Mouse (Mus musculus): ENCODE measurements around the gene Chit1. TPM values are rescaled to one million over a fixed set of nuclear protein-coding genes. Genes with fewer than 3 reads are reported as not detected.
A peak's percentile ranks its signal among the peaks of the same experiment; 100 is the strongest.

Chit1 gene
- total RNA-seq, 2 experiments from 2014 or later = not detected

DNA sequence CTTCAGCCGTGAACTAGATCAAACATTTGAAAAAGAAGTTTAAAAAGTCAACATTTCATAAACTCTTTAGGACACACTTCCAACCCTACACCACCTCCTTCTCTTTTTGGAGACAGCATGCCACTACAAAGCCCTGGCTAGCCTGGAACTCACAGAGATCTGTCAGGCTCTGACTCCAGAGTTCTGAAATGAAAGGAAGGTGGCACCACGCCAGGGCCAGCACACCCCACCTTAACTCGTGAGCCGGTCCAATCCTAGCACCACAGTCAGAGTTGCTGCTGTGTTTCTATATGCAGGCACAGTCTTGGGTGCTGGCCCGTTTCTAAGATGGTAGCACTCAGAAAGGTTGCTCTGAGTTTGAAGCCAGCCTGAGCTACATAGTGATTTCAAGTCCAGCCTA lies 6.1 kb downstream of the Chit1 start:
- intact Hi-C loops (cut with DNase I) = no loop called here
- no peak for DNase-seq

DNA sequence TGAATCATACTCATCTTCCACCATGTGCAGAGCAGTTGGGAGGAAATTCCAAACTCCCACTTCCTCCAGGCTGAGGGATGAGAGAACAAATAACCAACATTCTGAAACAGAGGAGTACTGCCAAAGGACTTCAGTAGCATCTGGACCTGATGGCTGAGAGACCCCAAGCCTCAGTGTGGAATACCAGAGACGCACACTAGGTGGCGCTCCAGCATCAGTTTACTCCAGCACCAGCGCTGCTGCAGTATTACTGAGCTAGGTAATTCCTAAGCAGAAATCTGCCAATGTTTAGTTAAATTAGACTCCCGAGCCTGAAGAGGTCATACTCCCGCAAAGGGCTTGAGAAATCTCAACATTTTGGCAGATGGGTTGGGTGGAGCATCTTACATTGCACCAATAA lies 9.1 kb downstream of the Chit1 start:
- intact Hi-C loops (cut with DNase I) = loop anchor here (5.0 kb wide), 1 partner anchor 212 kb away; the partner anchor contains the start of gene Ppfia4
- peak; percentile 87 to 94 for DNase-seq

DNA sequence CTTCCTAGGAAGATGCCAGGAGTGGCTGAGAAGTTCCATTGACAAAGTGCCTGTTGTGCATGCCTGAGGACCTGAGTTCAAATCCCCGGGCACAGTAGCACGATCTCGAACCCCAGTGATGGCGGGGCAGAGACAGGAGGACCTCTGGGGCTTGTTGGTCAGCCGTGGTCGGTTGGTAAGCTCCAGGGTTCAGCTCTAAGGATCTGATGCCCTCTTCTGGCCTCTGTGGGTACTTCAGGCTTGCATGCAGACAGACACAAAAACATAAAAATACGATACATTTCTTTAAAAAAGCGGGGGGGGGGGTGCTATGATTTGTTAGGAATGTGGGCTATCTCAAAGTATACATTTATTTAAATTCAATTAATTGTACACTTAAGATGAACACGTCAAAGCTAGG lies 11.2 kb downstream of the Chit1 start:
- DNase-seq = peak in 1 of 2 experiments; percentile 48
- intact Hi-C loops (cut with DNase I) = loop anchor here (5.0 kb wide), 1 partner anchor 210 kb away; the partner anchor contains the start of gene Ppfia4

DNA sequence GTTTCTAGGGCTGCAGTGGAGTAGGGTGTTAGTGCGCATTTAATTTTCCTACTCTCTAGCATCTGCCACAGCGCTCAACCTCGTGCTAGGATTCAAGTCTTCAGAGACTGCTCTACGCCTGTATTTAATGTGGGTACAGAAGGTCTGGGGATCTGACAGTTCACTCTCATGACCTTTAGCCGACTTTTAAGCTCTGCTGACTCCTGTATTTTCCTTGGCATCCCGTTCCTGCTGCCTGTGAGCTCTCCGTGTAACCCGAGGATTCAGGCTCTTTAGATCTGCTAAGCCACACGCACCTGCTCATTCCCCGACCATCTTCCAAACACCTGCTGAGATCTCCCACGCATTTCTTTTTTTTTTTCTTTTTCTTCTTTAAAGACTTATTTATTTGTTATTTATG lies 22.3 kb downstream of the Chit1 start:
- intact Hi-C loops (cut with DNase I) = no loop called here
- DNase-seq = no peak

DNA sequence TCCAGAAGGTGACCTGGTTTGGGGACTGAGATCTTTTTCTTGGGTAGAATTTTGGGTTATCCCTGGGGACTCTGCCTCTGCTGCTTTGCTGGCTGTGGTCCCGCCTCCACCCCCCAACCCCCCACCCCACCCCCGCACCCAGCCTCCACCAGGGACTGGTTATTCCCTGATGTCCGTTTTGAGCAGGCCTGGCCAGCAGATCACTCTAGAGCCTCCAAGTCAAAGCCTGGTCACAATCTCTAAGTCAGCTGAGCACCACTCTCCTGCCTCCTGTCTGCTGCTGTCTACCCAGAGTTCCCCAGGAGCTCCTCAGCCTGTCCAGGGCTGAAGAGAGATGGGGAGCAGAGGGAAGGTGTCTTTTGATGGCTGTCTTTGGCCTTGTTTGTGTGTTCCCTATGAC lies 25.3 kb downstream of the Chit1 start:
- intact Hi-C loops (cut with DNase I) = no loop called here
- no peak for DNase-seq

DNA sequence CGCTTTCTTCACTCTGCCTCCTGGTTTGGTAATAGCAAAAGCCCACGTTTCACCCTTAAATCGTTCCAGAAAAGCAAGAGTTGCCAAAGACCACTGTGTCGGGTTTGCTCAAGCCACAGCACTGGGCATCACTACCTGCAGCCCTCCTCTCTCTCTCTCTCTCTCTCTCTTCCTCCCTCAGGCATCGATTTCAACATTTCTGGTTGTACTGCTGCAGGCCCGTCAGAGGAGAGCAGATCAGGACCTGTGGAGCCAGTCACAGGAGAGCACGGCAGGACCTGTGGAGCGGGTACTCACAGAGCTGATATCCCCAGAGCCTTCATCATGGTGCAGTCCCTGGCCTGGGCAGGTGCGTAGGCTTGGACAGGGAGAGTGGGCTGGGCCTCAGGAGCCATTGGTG lies 27.4 kb downstream of the Chit1 start:
- intact Hi-C loops (cut with DNase I) = no loop called here

DNA sequence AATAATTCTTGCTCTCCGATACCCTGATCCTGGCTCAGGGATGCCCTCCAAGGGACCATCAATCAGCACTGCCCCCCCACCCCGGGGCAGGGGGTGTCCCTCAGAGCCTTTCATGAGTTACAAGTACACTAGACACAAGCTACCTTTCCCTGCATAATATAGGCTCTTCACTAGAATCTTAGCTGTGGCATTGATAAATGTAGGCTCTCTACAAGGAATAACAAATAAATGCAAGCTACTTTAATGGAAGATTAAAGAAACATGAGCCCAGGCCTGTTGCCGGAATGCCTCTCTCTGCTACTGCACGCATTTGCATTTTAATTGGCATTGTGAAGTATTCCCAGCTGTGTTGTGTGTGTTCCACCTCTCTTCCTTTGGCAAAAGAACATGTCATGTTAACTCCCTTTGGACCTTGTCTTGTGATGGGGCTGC lies 31.3 kb downstream of the Chit1 start:
- intact Hi-C loops (cut with DNase I) = no loop called here
- DNase-seq = no peak

More for the DNA sequence above, 27.4 kb downstream of the Chit1 start:
- DNase-seq = no peak

DNA sequence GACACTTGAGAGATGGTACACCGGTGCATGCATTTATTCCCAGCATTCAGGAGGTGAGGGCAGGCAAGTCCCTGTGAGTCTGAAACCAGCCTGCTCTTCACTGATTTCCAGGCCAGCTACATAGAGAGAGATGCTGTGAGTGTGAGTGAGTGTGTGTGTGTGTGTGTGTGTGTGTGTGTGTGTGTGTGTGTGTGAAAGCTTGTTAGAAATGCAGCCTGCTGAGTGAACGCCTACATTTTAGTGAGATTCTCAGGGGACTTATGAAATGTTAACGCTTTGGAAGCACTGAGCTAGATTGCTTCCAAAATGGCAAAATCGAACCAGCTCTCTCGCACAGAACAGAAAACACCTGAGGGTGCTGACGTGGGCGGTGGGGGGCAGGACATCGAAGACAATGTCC lies 35.0 kb downstream of the Chit1 start:
- intact Hi-C loops (cut with DNase I) = no loop called here
- no peak for DNase-seq

DNA sequence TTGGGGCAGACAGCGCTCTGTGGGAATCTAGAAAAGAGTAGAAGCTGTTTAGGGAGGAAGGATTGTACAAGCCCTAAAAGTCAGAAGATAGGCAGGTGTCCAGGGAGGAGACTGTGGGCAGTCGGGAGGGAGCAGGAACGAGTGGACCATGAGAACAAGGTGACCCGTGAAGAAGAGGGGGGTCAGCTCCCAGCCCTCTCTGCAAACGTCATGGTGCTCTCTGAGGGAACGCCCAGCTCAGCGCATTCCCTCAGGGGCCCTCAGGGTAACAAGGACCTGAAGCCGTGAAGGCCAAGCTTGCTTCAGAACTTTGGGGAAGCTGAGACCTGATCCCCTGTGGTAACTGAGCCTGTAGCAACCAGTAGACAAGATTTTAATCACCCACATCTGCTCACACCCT lies 39.0 kb downstream of the Chit1 start:
- intact Hi-C loops (cut with DNase I) = loop anchor here (2.0 kb wide), 1 partner anchor 173 kb away; no protein-coding TSS in a partner anchor
- DNase-seq = no peak

DNA sequence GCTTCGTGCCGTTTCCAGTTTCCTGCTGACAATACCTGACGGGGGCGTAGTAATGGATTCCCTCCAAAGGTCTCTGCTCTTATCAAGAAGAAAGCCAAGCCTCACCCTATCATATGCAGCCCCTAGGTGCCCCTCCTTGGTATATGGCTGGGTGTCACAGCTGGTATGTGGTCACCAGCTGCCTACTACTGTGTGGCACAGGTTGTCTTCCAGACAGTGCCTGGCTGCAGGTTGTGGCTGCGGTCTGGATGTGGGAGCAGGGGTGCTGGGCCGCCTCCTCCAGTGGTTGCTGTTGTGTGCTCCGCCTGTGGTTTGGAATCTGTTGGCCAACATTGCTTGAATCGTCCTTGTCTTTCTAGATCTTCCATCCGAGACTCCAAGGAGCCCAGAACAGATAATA lies 39.7 kb downstream of the Chit1 start:
- DNase-seq = no peak
- intact Hi-C loops (cut with DNase I) = loop anchor here (1.0 to 2.0 kb wide), 3 partner anchors 94 to 182 kb away; partner anchors contain the start of gene Ppfia4

DNA sequence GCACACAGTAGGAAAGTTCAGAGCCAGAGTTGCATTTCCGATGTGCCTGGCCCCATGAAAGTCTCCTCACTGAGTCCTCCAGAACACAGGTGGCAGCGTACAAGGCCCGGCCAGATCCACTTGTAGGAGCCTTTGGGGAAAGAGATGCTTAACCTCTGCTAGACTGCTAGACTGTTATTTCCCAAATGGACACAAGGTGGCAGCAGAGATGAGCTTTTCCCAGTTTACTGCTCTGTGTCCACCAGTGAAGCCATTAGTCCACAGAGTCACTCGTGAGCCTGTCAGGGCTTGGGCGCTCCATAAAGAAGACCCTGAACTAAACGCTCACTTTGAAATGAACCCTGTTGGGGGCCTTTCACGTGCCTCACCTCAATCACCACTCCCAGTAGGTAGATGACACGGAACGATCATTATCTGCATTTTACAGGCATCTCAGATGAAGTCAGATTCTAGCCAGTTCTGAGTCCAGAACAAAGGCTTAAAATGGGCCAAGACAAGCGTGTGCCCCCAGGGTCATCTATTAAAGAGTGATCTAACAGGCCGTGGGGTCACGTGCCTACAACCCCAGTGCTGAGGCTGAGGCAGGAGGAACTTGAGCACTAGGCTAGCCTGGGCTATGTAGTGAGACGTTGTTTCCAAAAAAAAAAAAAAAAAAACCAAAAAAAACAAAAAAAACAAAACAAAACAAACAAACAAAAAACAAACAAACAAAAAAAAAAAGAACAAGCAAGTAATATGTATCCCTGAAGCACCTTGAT lies 40.8 kb downstream of the Chit1 start:
- DNase-seq = peak; percentile 81 to 91
- intact Hi-C loops (cut with DNase I) = loop anchor here (1.0 to 2.0 kb wide), 4 partner anchors 49 to 180 kb away; partner anchors contain the start of gene Ppfia4

DNA sequence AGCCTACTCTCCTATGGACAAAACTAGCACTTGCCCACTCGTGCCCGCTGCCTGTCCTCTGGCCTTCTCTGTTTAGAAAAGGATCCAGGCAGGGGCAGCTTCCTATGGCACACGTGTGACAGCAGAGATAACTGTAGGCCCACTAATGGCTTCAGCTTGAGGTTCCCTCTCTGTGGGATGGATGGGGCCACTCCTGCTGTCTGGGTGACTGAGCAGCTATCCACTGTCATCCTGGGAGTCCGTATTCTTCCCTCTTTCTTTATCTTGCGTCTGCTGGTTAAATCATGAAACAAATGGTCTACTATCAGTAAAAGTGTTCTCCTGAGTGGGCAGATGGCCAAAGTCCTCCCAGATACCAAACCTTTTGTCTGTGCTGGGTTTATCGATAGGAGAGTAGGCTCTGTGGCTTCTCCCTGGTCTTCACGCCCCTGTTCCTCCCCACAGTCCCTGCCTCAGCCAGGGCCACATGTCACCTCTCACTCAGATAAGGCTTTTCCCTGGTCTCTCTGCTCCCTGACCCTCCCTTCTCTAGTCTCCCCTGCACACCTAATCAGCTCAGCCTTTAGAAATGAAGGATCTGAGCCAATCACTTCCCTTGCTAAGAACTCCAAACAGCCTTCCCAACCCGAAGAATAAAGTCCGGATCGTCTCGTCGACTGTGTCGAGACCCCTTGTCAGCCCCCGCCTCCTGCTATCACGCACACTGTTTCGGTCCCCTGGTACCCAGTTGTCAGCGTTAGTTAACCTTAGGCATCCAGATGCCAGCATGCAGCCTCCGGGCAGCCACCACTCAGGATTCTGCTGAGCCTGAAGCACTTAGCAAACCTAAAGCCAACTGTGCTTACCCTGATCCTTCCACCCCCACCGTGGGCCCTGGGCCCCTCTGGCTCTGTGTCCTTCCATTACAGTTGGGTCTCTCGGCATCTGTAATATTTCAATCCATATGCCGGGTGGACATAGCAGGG lies 41.9 kb downstream of the Chit1 start:
- intact Hi-C loops (cut with DNase I) = loop anchor here (2.0 kb wide), 1 partner anchor 48 kb away; no protein-coding TSS in a partner anchor

DNA sequence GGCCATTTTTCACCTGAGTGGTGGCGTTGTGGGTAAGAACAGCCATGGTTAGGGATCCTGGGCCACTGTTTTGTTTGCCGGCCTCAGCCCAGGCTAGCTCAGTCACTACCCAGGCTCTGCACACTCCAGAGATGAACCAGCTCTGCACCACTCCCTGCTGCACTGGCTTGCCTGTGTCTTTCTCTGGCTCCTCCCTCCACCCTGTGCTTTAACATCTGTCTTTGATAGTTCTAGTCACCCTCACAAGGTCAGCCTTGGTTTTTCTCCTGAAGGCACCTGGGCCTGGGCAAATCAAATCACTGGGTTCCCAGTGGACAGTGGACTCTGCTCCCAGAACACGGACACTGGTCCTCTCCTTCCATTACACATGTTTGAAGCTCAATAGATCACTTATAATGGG lies 43.1 kb downstream of the Chit1 start:
- intact Hi-C loops (cut with DNase I) = no loop called here
- DNase-seq = no peak

More for the DNA sequence above, 41.9 kb downstream of the Chit1 start:
- DNase-seq = no peak

DNA sequence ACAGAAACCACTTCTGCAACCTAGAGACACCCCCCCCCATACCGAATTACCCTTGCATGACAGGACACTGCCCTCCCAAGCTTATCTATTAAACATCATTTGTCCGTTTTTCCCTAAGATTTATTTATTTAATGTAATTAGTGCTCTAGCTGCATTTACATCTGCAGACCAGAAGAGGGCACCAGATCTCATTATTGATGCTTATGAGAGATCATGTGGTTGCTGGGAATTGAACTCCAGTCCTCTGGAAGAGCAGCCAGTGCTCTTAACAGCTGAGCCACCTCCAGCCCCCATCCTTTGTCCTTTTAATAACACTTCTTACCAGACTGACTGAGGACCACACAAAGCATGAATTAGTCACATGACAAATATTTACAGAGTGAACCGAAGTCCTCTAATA lies 43.6 kb downstream of the Chit1 start:
- DNase-seq = no peak
- intact Hi-C loops (cut with DNase I) = no loop called here

DNA sequence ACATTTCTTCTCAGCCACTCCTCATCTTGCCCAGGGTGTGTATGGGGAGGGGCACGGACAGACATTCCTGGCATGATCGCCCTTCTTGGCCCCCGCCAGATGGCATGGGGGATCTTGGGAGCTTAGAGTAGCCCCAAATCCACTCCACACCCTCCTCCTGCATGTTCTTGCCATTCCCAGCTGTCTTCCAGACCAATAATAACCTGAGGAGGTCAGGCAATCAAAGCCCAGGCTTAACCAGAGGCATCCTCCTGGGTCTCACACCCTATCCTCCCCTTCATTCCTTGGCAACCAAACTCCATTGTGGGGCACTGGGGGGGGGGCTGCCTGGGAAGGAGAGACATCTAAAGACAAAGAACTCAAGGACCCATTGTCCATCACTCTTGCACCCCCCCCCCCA lies 49.4 kb downstream of the Chit1 start:
- intact Hi-C loops (cut with DNase I) = no loop called here
- no peak for DNase-seq

DNA sequence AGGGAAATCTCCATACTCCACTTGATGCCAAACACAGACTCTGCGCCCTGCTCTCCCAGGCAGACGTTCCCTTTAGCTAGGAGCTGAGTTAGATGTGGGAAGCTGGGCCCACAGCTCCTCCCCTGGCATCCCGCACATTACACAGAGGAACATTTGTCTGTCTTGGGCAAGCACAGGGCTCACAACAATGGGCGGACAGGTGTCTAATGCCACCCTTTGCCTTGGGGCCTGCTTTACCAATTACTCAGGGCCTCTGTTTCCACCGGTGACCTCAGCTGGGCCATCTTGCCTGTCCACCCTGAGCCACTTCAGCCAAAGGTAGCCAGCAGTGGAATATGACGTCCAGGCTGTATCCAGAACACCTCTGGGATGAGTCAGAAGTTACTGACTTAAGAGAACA lies 50.4 kb downstream of the Chit1 start:
- intact Hi-C loops (cut with DNase I) = no loop called here
- no peak for DNase-seq

DNA sequence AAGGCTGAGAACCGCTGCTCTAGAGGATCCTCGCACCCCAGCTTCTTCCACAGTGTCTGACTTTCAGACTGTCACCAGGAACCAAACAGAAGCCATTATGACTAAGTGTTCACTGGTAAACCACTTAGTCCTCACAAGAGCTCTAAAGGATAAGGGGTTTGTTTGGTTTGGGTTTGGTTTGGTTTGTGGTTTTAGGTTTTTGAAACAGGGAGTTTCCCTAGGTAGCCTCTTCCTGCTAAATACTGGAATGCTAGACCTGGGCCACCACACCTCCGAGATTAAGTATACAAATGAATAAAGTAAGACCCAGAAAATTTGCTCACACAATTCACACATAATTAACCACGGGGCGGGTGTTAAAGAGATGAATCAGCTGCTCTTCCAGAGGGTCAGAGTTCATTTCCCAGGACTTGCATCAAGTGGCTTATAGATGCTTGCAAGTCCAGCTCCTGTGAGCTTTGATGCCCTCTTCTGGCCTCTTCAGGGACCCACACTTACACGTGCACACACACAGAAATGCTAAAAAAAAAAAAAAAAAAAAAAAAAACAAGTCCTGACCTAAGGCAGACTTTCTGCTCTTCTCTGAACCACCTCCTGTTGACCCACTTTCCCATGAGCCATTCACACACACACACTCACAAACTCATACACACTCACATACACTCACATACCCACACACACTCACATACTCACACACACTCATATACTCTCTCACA lies 51.6 kb downstream of the Chit1 start:
- intact Hi-C loops (cut with DNase I) = no loop called here

DNA sequence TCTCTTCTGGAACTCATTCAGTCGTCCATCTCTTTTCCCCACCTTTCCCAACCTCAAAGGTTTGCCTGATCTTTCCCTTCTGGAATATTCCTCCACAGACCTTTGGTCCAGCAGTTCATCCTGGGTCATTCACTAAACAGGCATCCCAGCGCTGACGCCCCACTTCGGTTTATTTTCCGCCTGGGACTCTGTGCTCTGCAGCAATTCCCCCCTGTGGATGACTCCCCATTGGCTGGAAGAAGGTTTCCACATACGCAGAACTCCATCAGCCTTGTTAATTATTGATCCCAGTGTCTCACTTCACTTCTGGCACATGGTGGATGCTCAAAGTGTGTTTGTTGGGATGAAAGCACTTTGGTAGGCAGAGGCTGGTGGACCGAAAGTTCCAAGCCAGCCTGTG lies 52.4 kb downstream of the Chit1 start:
- no peak for DNase-seq
- intact Hi-C loops (cut with DNase I) = no loop called here

More for the DNA sequence above, 51.6 kb downstream of the Chit1 start:
- DNase-seq = no peak

DNA sequence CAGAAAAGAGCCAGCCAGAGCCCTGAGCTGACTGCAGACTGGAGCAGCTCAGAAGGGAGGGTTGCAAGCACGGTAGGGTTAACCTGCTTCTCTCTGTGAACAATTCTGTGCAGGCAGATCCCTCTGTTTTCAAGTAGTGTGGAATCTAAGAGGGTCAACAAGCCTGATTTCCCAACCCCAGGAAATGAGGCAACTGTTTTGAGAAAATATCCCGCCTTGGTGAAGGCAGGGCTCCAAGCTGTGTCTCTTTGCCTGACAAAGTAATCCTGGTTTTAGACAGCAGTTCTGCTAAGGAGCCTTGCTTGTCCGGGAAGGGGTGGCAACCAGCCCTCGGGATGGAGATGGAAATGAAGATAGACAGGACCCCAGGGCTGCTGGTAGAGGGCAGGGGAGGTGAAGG lies 53.4 kb downstream of the Chit1 start:
- DNase-seq = no peak
- intact Hi-C loops (cut with DNase I) = no loop called here

DNA sequence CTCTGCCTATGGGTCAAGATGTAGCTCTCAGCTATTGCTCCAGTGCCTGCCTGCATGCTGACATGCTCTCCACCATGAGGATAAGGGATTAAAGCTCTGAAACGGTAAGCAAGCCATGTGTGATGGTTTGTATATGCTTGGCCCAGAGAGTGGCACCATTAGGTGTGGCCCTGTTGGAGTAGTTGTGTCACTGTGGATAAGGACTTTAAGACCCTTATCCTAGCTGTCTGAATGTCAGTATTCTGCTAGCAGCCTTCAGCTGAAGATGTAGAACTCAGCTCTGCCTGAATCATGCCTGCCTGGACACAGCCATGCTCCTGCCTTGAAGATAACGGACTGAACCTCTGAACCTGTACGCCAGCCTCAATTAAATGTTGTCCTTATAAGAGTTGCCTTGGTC lies 55.5 kb downstream of the Chit1 start:
- intact Hi-C loops (cut with DNase I) = no loop called here
- DNase-seq = no peak

All from heart, postnatal 14 days (tissue).